Mouse (Mus musculus): ENCODE data around the gene Tmem94. TPM values are rescaled to one million over a fixed set of nuclear protein-coding genes. Genes with fewer than 3 reads are reported as not detected.

Tmem94 gene
- total RNA-seq, 2 experiments from 2014 or later, result 85.1 to 88.2 TPM

Small RNAs within 50 kb of the gene (microRNA-seq; reads per million reads assigned to microRNA genes)
- 4.8 reads per million, percentile 8 among the genes with 10 or more reads in this experiment for gene Mir5621

Other genes with a start within 250 kb of the Tmem94 start
- 100 to 1,000 TPM; 146 TPM for gene Sumo2, start 229.2 kb upstream of the Tmem94 start, total RNA-seq (2021)
- gene Nup85, start 201.0 kb upstream of the Tmem94 start, total RNA-seq (2021), result 10 to 100 TPM; 17.8 to 18.0 TPM
- gene Mrps7, start 161.5 kb upstream of the Tmem94 start, total RNA-seq (2021), result 10 to 100 TPM; 73.3 to 79.3 TPM
- 10 to 100 TPM; 15.4 to 18.8 TPM for gene Gga3, start 161.4 kb upstream of the Tmem94 start, total RNA-seq (2021)
- 10 to 100 TPM; 42.3 to 45.0 TPM for gene Mif4gd, start 152.5 kb upstream of the Tmem94 start, total RNA-seq (2021)
- gene Slc25a19, start 137.1 kb upstream of the Tmem94 start, total RNA-seq (2021), result 10 to 100 TPM; 38.8 to 44.4 TPM
- 10 to 100 TPM; 63.9 to 66.6 TPM for gene Grb2, start 56.8 kb upstream of the Tmem94 start, total RNA-seq (2021)
- gene Caskin2, start 48.2 kb downstream of the Tmem94 start, total RNA-seq (2021), result 10 to 100 TPM; 13.1 to 18.2 TPM
- gene Tsen54, start 49.3 kb downstream of the Tmem94 start, total RNA-seq (2021), result 1 to 10 TPM; 5.0 to 6.5 TPM
- gene Llgl2, start 58.6 kb downstream of the Tmem94 start, total RNA-seq (2021), result 1 to 10 TPM; 6.3 to 8.1 TPM
- gene Myo15b, start 93.0 kb downstream of the Tmem94 start, total RNA-seq (2021), result not detected
- gene Smim5, start 134.5 kb downstream of the Tmem94 start, total RNA-seq (2021), result 1 to 10 TPM in 1 of 2 experiments, under 1 TPM in 1; 0.38 to 1.1 TPM
- not detected for gene Smim6, start 146.6 kb downstream of the Tmem94 start, total RNA-seq (2021)
- gene Sap30bp, start 167.8 kb downstream of the Tmem94 start, total RNA-seq (2021), result 10 to 100 TPM in 1 of 2 experiments, 1 to 10 TPM in 1; 9.2 to 10.1 TPM
- 1 to 10 TPM; 6.5 to 7.2 TPM for gene Recql5, start 168.0 kb downstream of the Tmem94 start, total RNA-seq (2021)
- gene Itgb4, start 209.3 kb downstream of the Tmem94 start, total RNA-seq (2021), result 1 to 10 TPM; 3.5 to 5.3 TPM
- gene Galk1, start 247.3 kb downstream of the Tmem94 start, total RNA-seq (2021), result 1 to 10 TPM; 2.6 to 3.2 TPM